Mouse (Mus musculus): ENCODE measurements at regions not wholly inside any gene's neighbourhood (a gene's known extent, or its start where the extent isn't known, plus 50 kb on each side); places are given as distances from the start of the nearest gene placed in this dataset.
A peak's percentile ranks its signal among the peaks of the same experiment; 100 is the strongest.

GRCm38 (mm10) chr11:32136066-32136465, 64.0 kb downstream of the Il9r start:
- DNase-seq, result no peak

- no peak for DNase-seq
Measured at GRCm38 (mm10) chr11:32133996-32134395, 66.1 kb downstream of the Il9r start.

- DNase-seq, result no peak
Measured at GRCm38 (mm10) chr11:32132008-32132615, 68.0 kb downstream of the Il9r start.

GRCm38 (mm10) chr11:32128551-32128950, 71.5 kb downstream of the Il9r start:
- no peak for DNase-seq

- no peak for DNase-seq
Measured at GRCm38 (mm10) chr11:32128018-32128417, 72.1 kb downstream of the Il9r start.

- DNase-seq, result no peak
Measured at GRCm38 (mm10) chr11:32127401-32127817, 72.7 kb downstream of the Il9r start.

- no peak for DNase-seq
Measured at GRCm38 (mm10) chr11:32126786-32127185, 73.3 kb downstream of the Il9r start.

- DNase-seq, result no peak
Measured at GRCm38 (mm10) chr11:32126311-32126698, 73.8 kb downstream of the Il9r start.

- no peak for DNase-seq
Measured at GRCm38 (mm10) chr11:32125586-32126310, 74.3 kb downstream of the Il9r start.

- DNase-seq, result no peak
Measured at GRCm38 (mm10) chr11:32120596-32120995, 79.5 kb downstream of the Il9r start.

GRCm38 (mm10) chr11:32118844-32119629, 81.0 kb downstream of the Il9r start:
- DNase-seq, result no peak

- peak; percentile 68 for DNase-seq
Measured at GRCm38 (mm10) chr11:32117930-32118329, 82.1 kb downstream of the Il9r start.

GRCm38 (mm10) chr11:32113118-32113826, 86.8 kb downstream of the Il9r start:
- DNase-seq, result no peak

- DNase-seq, result no peak
Measured at GRCm38 (mm10) chr11:32112521-32112920, 87.6 kb downstream of the Il9r start.

- DNase-seq, result no peak
Measured at GRCm38 (mm10) chr11:32111841-32112240, 88.2 kb downstream of the Il9r start.

GRCm38 (mm10) chr11:32109911-32110310, 90.2 kb downstream of the Il9r start:
- DNase-seq, result no peak

Data from right cerebral cortex, postnatal 14 days (tissue).